Comparison of ENCODE assay signal across 17 mouse cellular contexts in the genomic region with DNA sequence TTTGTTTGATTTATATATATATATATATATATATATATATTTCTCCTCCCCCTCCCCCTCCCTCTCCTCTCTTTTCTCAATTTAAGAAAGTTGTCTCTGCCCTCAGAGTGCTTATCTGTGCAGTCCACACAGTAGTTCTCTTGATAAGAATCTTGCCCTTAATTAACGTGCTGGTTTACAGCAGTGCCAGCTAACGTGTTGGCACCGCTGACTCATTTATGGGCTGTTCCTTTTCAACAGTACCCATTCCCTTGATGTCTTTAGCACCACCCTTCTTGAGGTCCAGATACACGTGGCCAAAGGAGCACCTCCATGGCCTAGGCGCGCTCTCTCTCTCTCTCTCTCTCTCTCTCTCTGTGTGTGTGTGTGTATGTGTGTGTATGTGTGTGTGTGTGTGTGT. TPM values are rescaled to one million over a fixed set of nuclear protein-coding genes. Genes with fewer than 3 reads are reported as not detected.
DNase-seq lines count a peak whose midpoint lies in the region; ATAC-seq and TF ChIP-seq lines count a peak whose summit lies in the region.
"Had no signal": no experiment of that assay in that cellular context is flagged by ENCODE, and none has a peak within 500 bp of the region (broad histone marks: within the 10 kb centered on the region; RNA-seq: fewer than 3 reads in every experiment).

No protein-coding gene starts in this region.

- peak; percentile 11 for DNase-seq in brain, embryonic 14.5 days (ENCODE audit: low read depth)
- DNase-seq in large intestine, adult 2 months (ENCODE audit: low read depth, low spot score): peak; percentile 43
- no peak for DNase-seq in kidney, postnatal 14 days
- no peak for DNase-seq in layer of hippocampus, postnatal 36 days
- DNase-seq in left cerebral cortex, adult 8-10 months (ENCODE audit: low spot score in 2 of 2): no peak
- DNase-seq: cerebellum, postnatal 14 days; heart, postnatal 14 days; kidney, postnatal 10 days; lung, postnatal 4 days; thymus, adult 2 months had no signal

- TF ChIP-seq POLR2A in brain, embryonic 14.5 days (IDR thresholded peaks at IDR 0.05; ENCODE audit: borderline replicate concordance, extremely low read depth, insufficient read depth, insufficient read length, poor library complexity, severe bottlenecking): no peak

- TF ChIP-seq CTCF in brain, embryonic 14.5 days (IDR thresholded peaks at IDR 0.05; ENCODE audit: borderline replicate concordance, extremely low read depth, insufficient read depth, insufficient read length): no peak

- ATAC-seq in intestine, embryonic 16.5 days: 0 out of 2 replicates have a peak, but pooled peaks have one; percentile 42
- ATAC-seq in intestine, embryonic 15.5 days: no peak

- no peak overlapping the region for H3K9ac ChIP-seq in intestine, embryonic 16.5 days (ENCODE audit: low read depth, low read length)
- no peak overlapping the region for H3K9ac ChIP-seq in intestine, embryonic 15.5 days
- H3K9ac ChIP-seq: embryonic facial prominence, embryonic 12.5 days; forebrain, embryonic 12.5 days; limb, embryonic 15.5 days had no signal

- H3K27me3 ChIP-seq in intestine, embryonic 16.5 days (replicated peaks; ENCODE audit: control insufficient read depth, insufficient read depth, low read length): no peaks in the 10 kb centered on the region
- H3K27me3 ChIP-seq in intestine, embryonic 15.5 days (replicated peaks): no peaks in the 10 kb centered on the region
- H3K27me3 ChIP-seq in megakaryocyte, embryonic 14.5 days (replicated peaks): no peaks in the 10 kb centered on the region
- H3K27me3 ChIP-seq: embryonic facial prominence, embryonic 12.5 days; forebrain, embryonic 12.5 days; limb, embryonic 15.5 days had no signal

- 0 out of 2 replicates have a peak, but pooled peaks cover 2% of the 10 kb centered on the region for H3K4me1 ChIP-seq in intestine, embryonic 16.5 days (ENCODE audit: control insufficient read depth, insufficient read depth, low read length)
- no peaks in the 10 kb centered on the region for H3K4me1 ChIP-seq in intestine, embryonic 15.5 days (replicated peaks)
- peaks cover 51% of the 10 kb centered on the region for H3K4me1 ChIP-seq in megakaryocyte, embryonic 14.5 days
- H3K4me1 ChIP-seq: embryonic facial prominence, embryonic 12.5 days; forebrain, embryonic 12.5 days; limb, embryonic 15.5 days had no signal

- no peak overlapping the region for H3K27ac ChIP-seq in intestine, embryonic 16.5 days (ENCODE audit: low read length)
- H3K27ac ChIP-seq in intestine, embryonic 15.5 days: no peak overlapping the region
- H3K27ac ChIP-seq: embryonic facial prominence, embryonic 12.5 days; forebrain, embryonic 12.5 days; left cerebral cortex, adult 2 months; limb, embryonic 15.5 days had no signal

- H3K4me3 ChIP-seq in intestine, embryonic 16.5 days (ENCODE audit: low read length): no peak overlapping the region
- no peak overlapping the region for H3K4me3 ChIP-seq in intestine, embryonic 15.5 days (replicated peaks)
- peak overlapping the region; percentile 15 for H3K4me3 ChIP-seq in megakaryocyte, embryonic 14.5 days (replicated peaks)
- H3K4me3 ChIP-seq: embryonic facial prominence, embryonic 12.5 days; forebrain, embryonic 12.5 days; left cerebral cortex, adult 2 months; limb, embryonic 15.5 days had no signal

- WGBS in intestine, embryonic 16.5 days: 79% methylated on average over 6 of the region's 6 CpGs
- WGBS in intestine, embryonic 15.5 days: 72% methylated on average over 6 of the region's 6 CpGs
- WGBS in large intestine, adult 2 months: 24% methylated on average over 6 of the region's 6 CpGs

- 0 out of 2 replicates have a peak, but pooled peaks cover 3% of the 10 kb centered on the region for H3K36me3 ChIP-seq in intestine, embryonic 16.5 days (ENCODE audit: control insufficient read depth, insufficient read depth, low read length)
- no peaks in the 10 kb centered on the region for H3K36me3 ChIP-seq in intestine, embryonic 15.5 days
- H3K36me3 ChIP-seq in megakaryocyte, embryonic 14.5 days (replicated peaks; ENCODE audit: low read length): peaks cover 24% of the 10 kb centered on the region
- H3K36me3 ChIP-seq: forebrain, embryonic 12.5 days; limb, embryonic 15.5 days had no signal

- no peak overlapping the region for H3K4me2 ChIP-seq in intestine, embryonic 16.5 days (ENCODE audit: low read depth, low read length)
- H3K4me2 ChIP-seq in intestine, embryonic 15.5 days (replicated peaks): no peak overlapping the region
- H3K4me2 ChIP-seq: embryonic facial prominence, embryonic 12.5 days; forebrain, embryonic 12.5 days; limb, embryonic 15.5 days had no signal

- H3K9me3 ChIP-seq in intestine, embryonic 16.5 days (ENCODE audit: control insufficient read depth, low read length): no peaks in the 10 kb centered on the region
- no peaks in the 10 kb centered on the region for H3K9me3 ChIP-seq in intestine, embryonic 15.5 days
- no peaks in the 10 kb centered on the region for H3K9me3 ChIP-seq in megakaryocyte, embryonic 14.5 days
- H3K9me3 ChIP-seq: embryonic facial prominence, embryonic 12.5 days; forebrain, embryonic 12.5 days; limb, embryonic 15.5 days had no signal

RNA-seq across cellular contexts. Expression of a gene that starts 14.0 kb away (rescaled TPM):
- polyA plus RNA-seq in intestine, embryonic 16.5 days (2015; fragmentation: Nextera tagmentation; extraction: Ambion mirVana): 22.1 and 28.8 TPM in 2 replicates
- polyA plus RNA-seq in intestine, embryonic 15.5 days (2015; fragmentation: Nextera tagmentation; extraction: Ambion mirVana): 26.5 and 30.9 TPM in 2 replicates
- 40.5 and 51.2 TPM in 2 replicates for polyA plus RNA-seq in brain, embryonic 14.5 days (2012; rRNA removed)
- polyA plus RNA-seq in large intestine, adult 2 months (2012; rRNA removed): 19.2 and 19.7 TPM in 2 replicates
- 3.5 and 13.7 TPM in 2 replicates for polyA plus RNA-seq in megakaryocyte, embryonic 14.5 days (2012; ENCODE audit: insufficient read depth, low replicate concordance)
- 10 to 100 TPM; 42.0 to 44.4 TPM for total RNA-seq in layer of hippocampus, postnatal 36 days (2021)
- total RNA-seq in left cerebral cortex, adult 8-10 months (2022): 10 to 100 TPM; 45.5 to 56.9 (median 50.1) TPM

RNA-seq across cellular contexts. Expression of a gene that starts 47.1 kb away (rescaled TPM):
- 110 and 131 TPM in 2 replicates for polyA plus RNA-seq in intestine, embryonic 16.5 days (2015; fragmentation: Nextera tagmentation; extraction: Ambion mirVana)
- polyA plus RNA-seq in intestine, embryonic 15.5 days (2015; fragmentation: Nextera tagmentation; extraction: Ambion mirVana): 88.8 and 95.7 TPM in 2 replicates
- 16.3 and 22.5 TPM in 2 replicates for polyA plus RNA-seq in brain, embryonic 14.5 days (2012; rRNA removed)
- polyA plus RNA-seq in large intestine, adult 2 months (2012; rRNA removed): 25.9 and 32.9 TPM in 2 replicates
- 8.4 and 20.3 TPM in 2 replicates for polyA plus RNA-seq in megakaryocyte, embryonic 14.5 days (2012; ENCODE audit: insufficient read depth, low replicate concordance)
- 10 to 100 TPM in 1 of 2 experiments, 1 to 10 TPM in 1; 9.7 to 10.6 TPM for total RNA-seq in layer of hippocampus, postnatal 36 days (2021)
- 10 to 100 TPM; 12.7 to 40.4 (median 22.1) TPM for total RNA-seq in left cerebral cortex, adult 8-10 months (2022)

RNA-seq across cellular contexts. Expression of a gene that starts 47.5 kb away (rescaled TPM):
- 2.1 and 2.3 TPM in 2 replicates for polyA plus RNA-seq in intestine, embryonic 16.5 days (2015; fragmentation: Nextera tagmentation; extraction: Ambion mirVana)
- polyA plus RNA-seq in intestine, embryonic 15.5 days (2015; fragmentation: Nextera tagmentation; extraction: Ambion mirVana): 1.8 and 1.9 TPM in 2 replicates
- 4.5 and 9.0 TPM in 2 replicates for polyA plus RNA-seq in brain, embryonic 14.5 days (2012; rRNA removed)
- polyA plus RNA-seq in large intestine, adult 2 months (2012; rRNA removed): 1.4 and 1.9 TPM in 2 replicates
- polyA plus RNA-seq in megakaryocyte, embryonic 14.5 days (2012; ENCODE audit: insufficient read depth, low replicate concordance): 2.4 TPM in 1 of 2 replicates, not detected in the other
- total RNA-seq in layer of hippocampus, postnatal 36 days (2021): 1 to 10 TPM; 1.9 to 3.8 TPM
- 1 to 10 TPM; 2.5 to 3.5 (median 3.2) TPM for total RNA-seq in left cerebral cortex, adult 8-10 months (2022)

RNA-seq across cellular contexts. Expression of a gene that starts 57.4 kb away (rescaled TPM):
- 0.11 TPM in 1 of 2 replicates, not detected in the other for polyA plus RNA-seq in intestine, embryonic 16.5 days (2015; fragmentation: Nextera tagmentation; extraction: Ambion mirVana)
- polyA plus RNA-seq in intestine, embryonic 15.5 days (2015; fragmentation: Nextera tagmentation; extraction: Ambion mirVana): 0.08 and 0.16 TPM in 2 replicates
- polyA plus RNA-seq in brain, embryonic 14.5 days (2012; rRNA removed): 0.14 and 0.24 TPM in 2 replicates
- polyA plus RNA-seq in large intestine, adult 2 months (2012; rRNA removed): 0.27 and 0.31 TPM in 2 replicates
- 0.19 TPM in 1 of 2 replicates, not detected in the other for polyA plus RNA-seq in megakaryocyte, embryonic 14.5 days (2012; ENCODE audit: insufficient read depth, low replicate concordance)
- 10 to 100 TPM; 23.0 to 23.1 TPM for total RNA-seq in layer of hippocampus, postnatal 36 days (2021)
- 10 to 100 TPM; 16.7 to 20.4 (median 17.8) TPM for total RNA-seq in left cerebral cortex, adult 8-10 months (2022)

Comparison
In these comparisons a context has a peak if more than half of its experiments do, and no peak if none do; other contexts are left out.
1. DNase-seq: peak in brain, embryonic 14.5 days (single experiment) and large intestine, adult 2 months (single experiment); none in kidney, postnatal 14 days (single experiment), layer of hippocampus, postnatal 36 days (0 of 2) and left cerebral cortex, adult 8-10 months (0 of 2).